Mouse (Mus musculus) lung, embryonic 14.5 days (tissue): ENCODE data around the gene Golga4. TPM values are rescaled to one million over a fixed set of nuclear protein-coding genes. Genes with fewer than 3 reads are reported as not detected.

ENCODE experiments used
- ATAC-seq: fragments of 200-750 bp; cut with Nextera tagmentation; 2 replicates; pipeline ENCODE4 v1.8.0; 2017; ENCODE audit warnings: mild to moderate bottlenecking, moderate TSS enrichment, moderate library complexity; ENCODE audit not compliant: insufficient read depth
- DNase-seq: peaks from one replicate; pipeline ENCODE4 v3.0.0-alpha.2; 2015
- H3K27ac ChIP-seq: fragments of 300-500 bp; sonication (generic); 2 replicates; pipeline ENCODE4 v1.5.1; 2014; ENCODE audit warnings: low read depth, mild to moderate bottlenecking, moderate library complexity
- H3K27me3 ChIP-seq: fragments of 300-500 bp; sonication (generic); 2 replicates; pipeline ENCODE4 v1.6.1; 2014; ENCODE audit warnings: low read length, control low read depth; ENCODE audit not compliant: insufficient read depth
- H3K36me3 ChIP-seq: fragments of 300-500 bp; sonication (generic); 2 replicates; pipeline ENCODE4 v1.6.1; 2014; ENCODE audit warnings: control low read depth; ENCODE audit not compliant: insufficient read depth
- H3K4me1 ChIP-seq: fragments of 300-500 bp; sonication (generic); 2 replicates; pipeline ENCODE4 v1.6.1; 2014; ENCODE audit warnings: antibody characterized with exemption, control low read depth; ENCODE audit not compliant: insufficient read depth
- H3K4me2 ChIP-seq: fragments of 300-500 bp; sonication (generic); 2 replicates; pipeline ENCODE4 v1.6.1; 2014; ENCODE audit warnings: mild to moderate bottlenecking
- H3K4me3 ChIP-seq: fragments of 300-500 bp; sonication (generic); 2 replicates; pipeline ENCODE4 v1.5.1; 2014; ENCODE audit warnings: low read depth, low read length
- H3K9ac ChIP-seq: fragments of 300-500 bp; sonication (generic); 2 replicates; pipeline ENCODE4 v1.6.1; 2014
- H3K9me3 ChIP-seq: fragments of 300-500 bp; sonication (generic); 2 replicates; pipeline ENCODE4 v1.6.1; 2016; ENCODE audit warnings: low read depth, low read length, control low read depth
- CTCF ChIP-seq: IDR thresholded peaks from 2 replicates; pipeline ENCODE4 v1.5.1; 2016; ENCODE audit warnings: antibody characterized with exemption, low read depth
- WGBS: fragments of 180-500 bp; shearing (Covaris S2); extraction: QIAGEN DNeasy Blood & Tissue Kit; methylation state at CpG from one replicate; pipeline ENCODE4 v1.1.7; 2014; 5-methylcytosine and 5-hydroxymethylcytosine counted together
- polyA plus RNA-seq: library from polyadenylated mRNA; unstranded; fragments of >200 nt; fragmentation: Nextera tagmentation; extraction: Ambion mirVana; gene quantifications from 2 replicates; pipeline ENCODE4 v1.2.1, GENCODE M21; 2014

Golga4 gene
- polyA plus RNA-seq, 1 experiment from 2014 or later, result 53.3 TPM

DNA sequence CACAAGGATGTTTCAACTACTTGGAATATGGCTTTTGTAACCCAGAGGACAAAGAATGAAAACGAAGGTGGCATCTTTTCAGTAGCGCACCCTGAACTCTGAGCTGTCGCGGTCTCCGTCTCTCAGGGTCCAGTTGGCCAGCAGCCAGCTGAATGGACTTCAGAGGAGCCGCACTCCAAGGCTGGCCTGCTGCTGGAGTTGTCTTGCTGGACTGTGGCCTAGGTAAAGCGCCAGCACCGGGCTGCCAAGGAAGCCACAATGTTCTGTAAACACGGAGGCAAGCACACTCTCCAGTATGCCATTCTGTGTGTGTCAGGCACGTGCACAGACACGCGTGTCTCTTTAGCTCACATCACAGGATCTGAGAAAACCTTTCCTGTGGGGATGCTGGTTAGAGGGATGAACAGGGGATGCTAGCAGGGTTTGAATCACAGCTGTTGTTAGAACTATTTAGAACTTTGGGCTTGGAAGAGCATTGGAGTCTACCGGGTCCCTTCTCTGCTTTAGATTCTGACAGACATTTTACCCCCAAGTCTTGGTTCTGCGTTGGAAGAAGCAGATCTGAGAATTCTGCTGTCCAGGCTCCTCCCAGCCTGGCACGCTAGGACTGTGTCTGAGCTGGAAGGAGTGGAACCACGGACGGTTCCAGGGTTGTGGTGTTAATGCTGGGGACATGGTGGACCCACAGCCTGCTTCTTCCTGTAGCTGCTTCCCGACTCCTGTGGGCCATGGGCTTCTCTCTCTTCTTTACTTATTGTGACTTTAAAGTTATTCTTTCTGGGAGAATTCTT is 116.5 kb downstream of the Golga4 start:
- Histone ChIP-seq H3K4me3 (no peak overlapping the region), H3K4me2 (no peak overlapping the region), H3K36me3 (peaks cover 11% of the 10 kb centered on the region; the same call in 1 of the 2 replicates), H3K27me3 (no peaks in the 10 kb centered on the region), H3K27ac (no peak overlapping the region), H3K4me1 (peaks cover 5% of the 10 kb centered on the region; the same call in 1 of the 2 replicates), H3K9me3 (no peaks in the 10 kb centered on the region), H3K9ac (no peak overlapping the region)
- no peak for TF ChIP-seq CTCF
- ATAC-seq, result peak; percentile 55; the same call in 1 of the 2 replicates
- 62% methylated on average over 18 of the region's 18 CpGs for WGBS
- DNase-seq, result peak; percentile 80

DNA sequence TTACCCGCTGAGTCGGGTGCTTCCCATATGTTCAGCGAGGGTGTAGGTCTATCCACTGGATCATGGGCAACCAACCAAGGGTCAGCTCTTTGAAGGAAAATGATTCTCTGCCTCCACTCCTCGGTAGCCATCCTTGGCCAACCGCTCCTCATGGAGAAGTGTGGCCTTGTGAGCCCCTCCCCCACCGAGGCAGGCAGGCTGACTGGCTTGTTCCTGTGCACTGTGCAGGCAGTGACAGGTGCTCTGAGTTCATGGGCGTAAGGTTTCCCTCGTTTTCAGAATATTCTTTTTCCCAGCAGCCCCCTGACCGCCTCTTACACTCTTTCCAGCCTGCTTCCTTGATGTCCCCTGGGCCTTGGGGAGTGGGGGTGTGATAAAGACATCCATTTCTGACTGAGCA is 117.4 kb downstream of the Golga4 start:
- Histone ChIP-seq H3K9ac (no peak overlapping the region), H3K4me2 (no peak overlapping the region), H3K27ac (no peak overlapping the region), H3K9me3 (no peaks in the 10 kb centered on the region), H3K27me3 (no peaks in the 10 kb centered on the region), H3K36me3 (peaks cover 18% of the 10 kb centered on the region), H3K4me3 (no peak overlapping the region), H3K4me1 (peaks cover 5% of the 10 kb centered on the region; the same call in 1 of the 2 replicates)
- ATAC-seq (no peak), DNase-seq (no peak)
- 69% methylated on average over 9 of the region's 9 CpGs for WGBS
- no peak for TF ChIP-seq CTCF

GRCm38 (mm10) chr9:118624146-118624545 is 118.1 kb downstream of the Golga4 start:
- H3K36me3 ChIP-seq, result peaks cover 20% of the 10 kb centered on the region
- H3K27ac ChIP-seq, result no peak overlapping the region
- peaks cover 5% of the 10 kb centered on the region; the same call in 1 of the 2 replicates for H3K4me1 ChIP-seq
- no peaks in the 10 kb centered on the region for H3K9me3 ChIP-seq
- DNase-seq (no peak), ATAC-seq (no peak)
- H3K4me2 ChIP-seq, result no peak overlapping the region
- no peak overlapping the region for H3K9ac ChIP-seq
- no peaks in the 10 kb centered on the region for H3K27me3 ChIP-seq
- TF ChIP-seq CTCF, result no peak
- WGBS, result 53% methylated on average over 7 of the region's 7 CpGs
- no peak overlapping the region for H3K4me3 ChIP-seq

DNA sequence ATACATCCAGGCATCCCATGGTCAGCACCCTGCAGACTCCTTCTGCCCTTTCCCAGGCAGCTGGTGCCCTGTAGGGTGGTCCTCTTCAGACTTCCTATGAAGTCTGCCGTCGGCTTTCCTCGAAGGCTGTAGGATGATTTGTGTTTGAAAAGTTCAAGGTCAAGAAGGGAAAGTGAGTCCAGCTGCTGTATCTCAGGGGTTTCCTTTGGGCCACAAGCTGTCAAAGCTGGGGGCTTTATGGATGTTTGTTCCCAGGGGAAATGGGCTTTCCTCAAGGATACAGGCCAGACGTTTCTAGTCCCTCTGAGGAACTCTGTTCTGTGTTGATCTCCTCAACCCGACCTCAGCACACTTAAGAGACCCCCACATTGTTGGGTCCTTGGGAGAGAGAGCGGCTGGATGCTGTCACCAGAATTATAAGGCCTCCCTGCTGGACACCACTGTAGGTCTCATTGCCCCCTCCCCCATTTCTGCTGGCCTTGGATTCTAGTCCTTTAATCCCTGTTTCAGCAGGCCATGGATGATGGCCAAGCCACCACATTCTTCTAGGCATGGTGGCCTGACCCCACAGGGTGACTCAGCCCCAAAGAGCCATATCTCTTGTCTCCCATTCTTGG is 123.8 kb downstream of the Golga4 start:
- DNase-seq (peak; percentile 86), ATAC-seq (peak; percentile 82)
- WGBS, result 17% methylated on average over 6 of the region's 6 CpGs
- Histone ChIP-seq H3K9ac (no peak overlapping the region), H3K9me3 (no peaks in the 10 kb centered on the region), H3K4me3 (no peak overlapping the region), H3K27me3 (no peaks in the 10 kb centered on the region), H3K4me1 (peaks cover 9% of the 10 kb centered on the region; the same call in 1 of the 2 replicates), H3K27ac (peak overlapping the region; percentile 19; the same call in 1 of the 2 replicates), H3K36me3 (peaks cover 27% of the 10 kb centered on the region), H3K4me2 (0 out of 2 replicates have a peak overlapping the region, but pooled peaks have one; percentile 3)
- no peak for TF ChIP-seq CTCF

Other genes with a start within 250 kb of the Golga4 start
- gene Eomes, start 28.1 kb upstream of the Golga4 start, polyA plus RNA-seq, result not detected in 2 replicates
- 28.7 and 30.0 TPM in 2 replicates for gene Itga9, start 100.4 kb downstream of the Golga4 start, polyA plus RNA-seq